Mouse (Mus musculus): Measurements from ENCODE around the gene Maoa.

Maoa gene

DNA sequence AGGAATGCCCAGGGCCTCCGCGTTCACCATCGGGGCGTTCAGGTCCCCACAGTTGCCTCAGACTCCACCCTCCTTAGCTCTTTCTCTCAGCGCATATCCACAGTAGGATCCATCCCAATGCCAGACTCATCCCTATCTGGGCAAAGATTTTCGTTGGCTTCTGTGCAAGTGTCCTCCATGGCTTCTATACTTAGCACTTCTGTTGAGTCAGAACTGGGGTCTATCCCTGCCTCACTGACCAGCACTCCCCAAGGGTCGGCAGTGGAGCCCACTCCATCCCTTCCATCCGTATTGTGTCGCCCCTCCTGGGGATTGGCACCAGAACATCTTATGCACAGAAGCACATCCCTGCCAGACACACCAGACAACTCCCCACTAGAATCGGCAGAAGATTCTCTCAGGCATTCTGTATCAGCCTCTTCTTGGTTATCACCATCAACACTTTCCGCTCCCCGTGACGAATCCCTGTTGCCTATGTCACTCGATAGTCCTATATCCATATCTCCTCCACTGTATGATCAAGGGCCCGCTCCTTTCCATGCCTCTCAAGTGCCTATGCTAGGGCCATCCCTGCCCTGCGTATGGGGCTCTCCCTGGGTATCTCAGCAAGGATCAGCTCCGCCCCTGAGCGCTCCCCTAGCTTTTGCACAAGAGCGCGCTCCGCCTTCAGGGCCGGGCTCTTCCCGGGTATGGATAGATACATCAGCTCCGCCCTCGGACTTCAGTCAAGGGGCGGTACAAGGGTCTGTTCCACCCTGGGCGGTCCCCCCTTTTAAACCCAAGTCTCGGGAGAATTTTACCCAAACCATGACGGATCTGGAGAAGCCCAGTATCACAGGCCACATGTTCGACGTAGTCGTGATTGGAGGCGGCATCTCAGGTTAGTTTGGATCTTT is at the start of gene Maoa:
Maoa (plus strand) TSS at position 665 of the 896 bp plus-strand sequence.
- peak; percentile 52 for DNase-seq (ENCODE audit: low read depth, low spot score)

DNA sequence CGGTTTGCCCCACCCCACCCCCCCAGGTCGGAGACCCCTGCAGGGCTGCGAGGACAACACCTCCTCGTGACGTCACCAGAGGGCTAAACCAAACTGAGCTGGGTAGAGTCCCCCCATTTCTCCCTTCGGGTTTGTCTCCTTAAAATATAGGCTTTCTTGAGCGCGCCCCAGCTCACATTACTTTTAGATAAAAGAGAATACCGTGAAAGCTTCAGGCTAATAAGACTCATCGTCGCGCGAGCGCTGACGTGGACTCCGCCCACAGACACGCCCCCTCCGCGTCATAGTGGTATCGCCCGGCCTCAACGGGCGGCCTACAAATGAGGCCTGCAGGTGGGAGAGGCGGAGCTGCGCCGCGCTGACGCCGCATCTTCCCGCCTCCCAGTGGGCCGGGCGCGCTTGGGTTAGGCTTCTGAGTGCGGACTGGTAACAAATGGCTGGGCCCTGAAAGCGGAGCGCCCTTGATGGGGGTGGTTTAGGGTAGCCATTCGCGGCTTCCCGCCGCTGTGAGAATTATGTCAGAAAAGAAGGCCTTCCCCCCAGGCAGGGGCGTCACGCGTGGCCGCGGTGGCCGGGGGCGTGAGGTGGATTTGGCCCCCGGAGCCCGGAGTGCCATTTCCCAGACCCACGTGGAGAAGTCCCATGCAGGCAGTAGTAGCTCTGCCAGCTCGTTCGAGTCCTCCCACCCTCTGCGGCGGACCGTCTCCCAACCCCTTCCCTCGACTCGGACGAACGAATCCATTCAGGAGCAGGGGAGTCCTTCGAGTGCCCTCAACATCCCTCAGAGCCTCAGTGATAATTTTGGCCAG is 1.1 kb upstream of the Maoa start:
- peak; percentile 73 for DNase-seq (ENCODE audit: low read depth, low spot score)

DNA sequence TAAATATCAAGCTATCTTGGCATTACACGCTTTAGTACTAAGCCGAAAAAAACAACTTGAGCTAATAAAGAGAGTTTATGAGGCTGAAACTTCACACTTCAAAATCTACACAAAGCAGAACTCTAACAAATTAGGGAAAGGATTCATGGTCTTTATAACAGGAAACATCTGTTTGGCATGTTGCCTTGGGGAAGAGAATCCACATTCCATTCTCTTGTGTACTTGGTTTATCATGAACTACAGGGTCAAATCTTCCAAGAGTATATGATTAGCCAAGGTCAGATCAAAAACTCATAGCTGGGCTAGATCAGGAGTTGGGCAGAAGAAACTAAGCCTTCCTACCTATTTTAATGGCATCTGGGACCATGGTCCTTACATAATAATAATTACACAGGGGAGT is 37.0 kb downstream of the Maoa start:
- DNase-seq (ENCODE audit: low read depth, low spot score), result no peak

DNA sequence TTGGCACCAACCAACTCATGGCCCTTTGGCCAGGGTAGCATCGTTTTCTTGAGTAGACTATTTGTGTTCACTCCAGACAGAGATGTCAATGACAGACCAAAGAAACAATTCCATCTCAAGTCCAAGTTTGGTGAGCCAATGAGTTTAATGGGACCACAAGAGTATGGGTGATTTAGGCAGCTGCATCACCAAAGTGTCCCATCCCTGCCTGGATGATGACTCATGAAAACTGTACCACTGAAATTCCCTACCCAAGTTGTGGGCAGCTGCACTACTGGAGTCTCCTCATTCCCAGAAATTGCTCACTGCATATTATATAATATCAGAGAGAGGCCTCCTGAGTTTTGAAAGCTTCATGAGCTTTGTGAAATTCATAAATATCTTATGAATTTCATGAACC is 86.6 kb downstream of the Maoa start:
- no peak for DNase-seq (ENCODE audit: low read depth, low spot score)

DNA sequence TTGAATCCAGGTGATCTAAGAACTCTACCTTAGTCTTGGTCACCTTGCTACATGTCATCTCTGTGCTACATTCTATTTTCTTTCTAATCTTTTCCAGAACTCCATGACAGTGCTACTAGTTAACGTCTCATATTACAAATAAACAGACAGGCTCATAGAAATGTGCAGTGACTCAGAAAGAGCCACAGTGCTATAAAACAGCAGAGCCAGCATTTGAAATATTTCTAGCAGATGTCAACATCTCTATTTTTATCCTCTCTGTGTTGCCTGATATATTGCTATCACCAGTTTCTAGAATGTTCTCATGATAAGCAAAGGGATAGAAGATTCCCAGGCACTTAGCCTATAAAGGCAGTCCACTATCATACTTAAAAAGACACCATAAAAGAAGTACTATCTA is 94.5 kb downstream of the Maoa start:
- no peak for DNase-seq (ENCODE audit: low read depth, low spot score)

All from embryo, embryonic 11.5 days (tissue).